Mouse (Mus musculus) midbrain, embryonic 13.5 days (tissue): ENCODE measurements around the gene Lamc1. TPM values are rescaled to one million over a fixed set of nuclear protein-coding genes. Genes with fewer than 3 reads are reported as not detected.

Experiments
- ATAC-seq: fragments of 200-750 bp; cut with Nextera tagmentation; 2 replicates; pipeline ENCODE4 v1.8.0; 2017; ENCODE audit warnings: mild to moderate bottlenecking, moderate TSS enrichment, moderate library complexity
- H3K27ac ChIP-seq: fragments of 300-500 bp; sonication (generic); 2 replicates; pipeline ENCODE4 v1.5.1; 2015; ENCODE audit warnings: inconsistent platforms, mild to moderate bottlenecking, moderate library complexity
- H3K27me3 ChIP-seq: fragments of 300-500 bp; sonication (generic); 2 replicates; pipeline ENCODE4 v1.6.1; 2015; ENCODE audit warnings: mild to moderate bottlenecking, inconsistent platforms
- H3K36me3 ChIP-seq: fragments of 300-500 bp; sonication (generic); 2 replicates; pipeline ENCODE4 v1.6.1; 2015; ENCODE audit warnings: mild to moderate bottlenecking, inconsistent platforms
- H3K4me1 ChIP-seq: fragments of 300-500 bp; sonication (generic); replicated peaks from 2 replicates; pipeline ENCODE4 v1.6.1; 2015; ENCODE audit warnings: inconsistent platforms
- H3K4me2 ChIP-seq: fragments of 300-500 bp; sonication (generic); replicated peaks from 2 replicates; pipeline ENCODE4 v1.6.1; 2015; ENCODE audit warnings: moderate library complexity, mild to moderate bottlenecking, inconsistent platforms
- H3K4me3 ChIP-seq: fragments of 300-500 bp; sonication (generic); replicated peaks from 2 replicates; pipeline ENCODE4 v1.5.1; 2015; ENCODE audit warnings: mild to moderate bottlenecking, inconsistent platforms
- H3K9ac ChIP-seq: fragments of 300-500 bp; sonication (generic); replicated peaks from 2 replicates; pipeline ENCODE4 v1.6.1; 2015; ENCODE audit warnings: mild to moderate bottlenecking, inconsistent platforms
- H3K9me3 ChIP-seq: fragments of 300-500 bp; sonication (generic); 2 replicates; pipeline ENCODE4 v1.6.1; 2016; ENCODE audit warnings: mild to moderate bottlenecking, inconsistent platforms
- WGBS: fragments of 180-500 bp; shearing (Covaris S2); methylation state at CpG from one replicate; pipeline ENCODE4 v1.1.7; 2015; 5-methylcytosine and 5-hydroxymethylcytosine counted together
- polyA plus RNA-seq: library from polyadenylated mRNA; unstranded; fragments of >200 nt; fragmentation: Nextera tagmentation; extraction: Ambion mirVana; gene quantifications from 2 replicates; pipeline ENCODE4 v1.2.1, GENCODE M21; 2015

Gene Lamc1
- polyA plus RNA-seq, 1 experiment from 2014 or later: 14.9 TPM

DNA sequence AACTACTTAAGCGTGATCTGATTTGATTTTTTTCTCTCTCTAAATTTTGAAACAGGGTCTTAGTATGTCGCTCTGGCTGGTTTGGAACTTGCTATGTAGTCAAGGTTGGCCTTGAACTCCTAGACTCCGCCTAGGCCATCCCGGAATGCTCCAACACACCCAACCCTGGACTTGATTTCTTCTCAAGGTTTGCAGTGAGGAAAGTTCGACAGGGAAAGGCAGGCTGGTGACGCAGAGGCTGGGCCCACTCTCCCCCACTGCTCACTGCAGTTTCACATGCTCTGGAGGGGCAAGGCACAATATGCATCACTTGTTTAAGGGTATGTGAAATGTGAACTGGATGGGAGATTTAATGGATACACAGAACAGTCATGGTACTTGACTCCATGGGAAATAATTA, 3.3 kb downstream of the Lamc1 start:
- Histone ChIP-seq H3K9me3 (no peaks in the 10 kb centered on the region), H3K36me3 (peaks cover 5% of the 10 kb centered on the region; the same call in 1 of the 2 replicates), H3K27me3 (no peaks in the 10 kb centered on the region), H3K4me2 (no peak overlapping the region), H3K4me3 (no peak overlapping the region), H3K4me1 (peaks cover 33% of the 10 kb centered on the region), H3K27ac (no peak overlapping the region), H3K9ac (no peak overlapping the region)
- ATAC-seq: no peak
- WGBS: 88% methylated on average over 6 of the region's 6 CpGs

GRCm38 (mm10) chr1:153327063-153327462, 5.5 kb downstream of the Lamc1 start:
- peaks cover 5% of the 10 kb centered on the region; the same call in 1 of the 2 replicates for H3K36me3 ChIP-seq
- H3K27me3 ChIP-seq: no peaks in the 10 kb centered on the region
- peaks cover 26% of the 10 kb centered on the region for H3K4me1 ChIP-seq
- ATAC-seq: no peak
- WGBS: 82% methylated on average over 4 of the region's 4 CpGs
- H3K4me3 ChIP-seq: no peak overlapping the region
- H3K4me2 ChIP-seq: no peak overlapping the region
- no peak overlapping the region for H3K9ac ChIP-seq
- H3K9me3 ChIP-seq: no peaks in the 10 kb centered on the region
- no peak overlapping the region for H3K27ac ChIP-seq

GRCm38 (mm10) chr1:153326226-153326625, 6.4 kb downstream of the Lamc1 start:
- Histone ChIP-seq H3K9ac (no peak overlapping the region), H3K27ac (no peak overlapping the region), H3K9me3 (no peaks in the 10 kb centered on the region), H3K36me3 (peaks cover 5% of the 10 kb centered on the region; the same call in 1 of the 2 replicates), H3K4me2 (no peak overlapping the region), H3K27me3 (no peaks in the 10 kb centered on the region), H3K4me1 (peaks cover 18% of the 10 kb centered on the region), H3K4me3 (no peak overlapping the region)
- ATAC-seq: no peak
- WGBS: 76% methylated on average over 7 of the region's 7 CpGs

DNA sequence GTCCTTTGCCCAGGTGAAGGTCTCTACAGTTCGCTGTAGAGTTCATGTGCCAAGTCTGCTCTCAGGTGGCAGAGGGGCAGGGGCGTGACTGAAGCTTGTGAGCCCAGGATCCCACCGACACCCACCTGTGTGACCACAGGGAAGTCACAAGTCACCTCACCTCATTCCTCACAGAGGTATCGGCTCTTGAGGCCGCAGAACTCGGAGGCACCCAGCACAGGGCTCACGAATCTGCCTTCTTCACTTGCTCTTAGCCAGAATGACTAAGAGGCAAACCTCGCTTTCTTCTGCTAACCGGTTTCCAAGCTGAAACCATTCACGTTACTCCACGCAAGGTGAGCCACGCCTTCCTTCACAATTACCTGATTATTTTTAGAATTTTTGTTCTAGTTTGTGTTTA, 11.2 kb downstream of the Lamc1 start:
- ATAC-seq: no peak
- no peak overlapping the region for H3K4me3 ChIP-seq
- no peak overlapping the region for H3K27ac ChIP-seq
- H3K36me3 ChIP-seq: peaks cover 4% of the 10 kb centered on the region; the same call in 1 of the 2 replicates
- H3K4me2 ChIP-seq: no peak overlapping the region
- no peaks in the 10 kb centered on the region for H3K9me3 ChIP-seq
- 89% methylated on average over 12 of the region's 12 CpGs for WGBS
- H3K27me3 ChIP-seq: no peaks in the 10 kb centered on the region
- H3K4me1 ChIP-seq: 0 out of 2 replicates have a peak, but pooled peaks cover 5% of the 10 kb centered on the region
- H3K9ac ChIP-seq: no peak overlapping the region

DNA sequence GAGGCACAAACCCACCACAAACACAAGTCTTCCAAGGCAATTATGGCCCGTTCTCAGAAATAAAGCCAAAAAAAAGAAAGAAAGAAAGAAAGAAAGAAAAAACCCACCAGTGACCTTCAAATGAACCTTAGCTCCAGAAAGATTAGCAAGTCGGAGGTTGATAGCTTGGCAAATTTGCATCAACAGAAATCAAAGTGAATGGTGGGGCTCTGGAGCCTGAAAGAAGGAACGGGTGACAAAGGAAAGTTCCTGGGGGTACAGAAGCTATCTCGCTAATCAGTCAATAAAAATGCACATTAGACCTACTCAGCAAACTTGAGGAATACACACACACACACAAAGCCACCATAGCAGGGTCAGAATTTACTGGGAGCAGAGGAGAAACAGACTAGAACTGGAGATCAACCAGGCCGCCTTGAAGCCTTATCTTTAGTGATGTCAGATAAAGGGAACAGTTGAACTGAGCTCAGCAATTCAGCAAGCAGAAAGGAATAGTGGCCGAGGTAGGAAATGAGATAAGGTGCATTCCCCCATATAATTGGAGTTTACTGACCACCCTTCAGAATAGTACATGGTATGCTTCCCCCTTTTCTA, 11.9 kb downstream of the Lamc1 start:
- ATAC-seq: no peak
- Histone ChIP-seq H3K27ac (no peak overlapping the region), H3K4me2 (no peak overlapping the region), H3K36me3 (no peaks in the 10 kb centered on the region), H3K9me3 (no peaks in the 10 kb centered on the region), H3K4me3 (no peak overlapping the region), H3K4me1 (0 out of 2 replicates have a peak, but pooled peaks cover 5% of the 10 kb centered on the region), H3K27me3 (no peaks in the 10 kb centered on the region), H3K9ac (no peak overlapping the region)
- WGBS: 44% methylated on average over 6 of the region's 6 CpGs

DNA sequence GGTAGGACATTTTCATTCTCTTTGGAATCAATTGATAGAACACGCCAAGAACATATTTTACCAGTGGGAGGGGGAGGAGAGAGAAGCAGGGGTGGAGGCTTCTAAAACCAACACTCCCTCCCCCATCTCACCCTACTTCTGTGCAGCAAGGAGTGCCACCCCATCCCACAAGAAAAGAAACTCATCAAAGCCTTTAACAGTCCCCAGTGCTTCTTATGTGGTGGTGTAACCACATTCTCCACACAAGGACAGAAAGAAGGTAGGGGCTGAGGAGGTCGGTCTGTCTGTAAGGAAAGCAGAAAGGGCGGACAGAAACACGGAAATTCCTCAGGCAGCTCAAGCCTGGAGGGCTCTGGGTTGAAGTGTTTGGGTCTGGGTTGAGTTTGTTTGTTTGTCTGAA, 12.5 kb downstream of the Lamc1 start:
- Histone ChIP-seq H3K4me3 (no peak overlapping the region), H3K4me2 (no peak overlapping the region), H3K27ac (no peak overlapping the region), H3K9me3 (no peaks in the 10 kb centered on the region), H3K4me1 (0 out of 2 replicates have a peak, but pooled peaks cover 5% of the 10 kb centered on the region), H3K9ac (no peak overlapping the region), H3K27me3 (no peaks in the 10 kb centered on the region), H3K36me3 (no peaks in the 10 kb centered on the region)
- 89% methylated on average over 4 of the region's 4 CpGs for WGBS
- ATAC-seq: no peak

- H3K9ac ChIP-seq: no peak overlapping the region
- no peak overlapping the region for H3K4me3 ChIP-seq
- 0 out of 2 replicates have a peak, but pooled peaks have one; percentile 40 for ATAC-seq
- no peaks in the 10 kb centered on the region for H3K27me3 ChIP-seq
- WGBS: 97% methylated on average over 1 of the region's 1 CpGs
- no peak overlapping the region for H3K27ac ChIP-seq
- no peak overlapping the region for H3K4me2 ChIP-seq
- 0 out of 2 replicates have a peak, but pooled peaks cover 5% of the 10 kb centered on the region for H3K4me1 ChIP-seq
- H3K9me3 ChIP-seq: no peaks in the 10 kb centered on the region
- no peaks in the 10 kb centered on the region for H3K36me3 ChIP-seq
These were observed 13.8 kb downstream of the Lamc1 start for GRCm38 (mm10) chr1:153318741-153319140.

- Histone ChIP-seq H3K27ac (no peak overlapping the region), H3K4me3 (no peak overlapping the region), H3K4me1 (0 out of 2 replicates have a peak, but pooled peaks cover 5% of the 10 kb centered on the region), H3K27me3 (no peaks in the 10 kb centered on the region), H3K4me2 (no peak overlapping the region), H3K36me3 (no peaks in the 10 kb centered on the region), H3K9me3 (no peaks in the 10 kb centered on the region), H3K9ac (no peak overlapping the region)
- WGBS: 94% methylated on average over 7 of the region's 7 CpGs
- no peak for ATAC-seq
These were observed 14.3 kb downstream of the Lamc1 start for GRCm38 (mm10) chr1:153318287-153318686.

DNA sequence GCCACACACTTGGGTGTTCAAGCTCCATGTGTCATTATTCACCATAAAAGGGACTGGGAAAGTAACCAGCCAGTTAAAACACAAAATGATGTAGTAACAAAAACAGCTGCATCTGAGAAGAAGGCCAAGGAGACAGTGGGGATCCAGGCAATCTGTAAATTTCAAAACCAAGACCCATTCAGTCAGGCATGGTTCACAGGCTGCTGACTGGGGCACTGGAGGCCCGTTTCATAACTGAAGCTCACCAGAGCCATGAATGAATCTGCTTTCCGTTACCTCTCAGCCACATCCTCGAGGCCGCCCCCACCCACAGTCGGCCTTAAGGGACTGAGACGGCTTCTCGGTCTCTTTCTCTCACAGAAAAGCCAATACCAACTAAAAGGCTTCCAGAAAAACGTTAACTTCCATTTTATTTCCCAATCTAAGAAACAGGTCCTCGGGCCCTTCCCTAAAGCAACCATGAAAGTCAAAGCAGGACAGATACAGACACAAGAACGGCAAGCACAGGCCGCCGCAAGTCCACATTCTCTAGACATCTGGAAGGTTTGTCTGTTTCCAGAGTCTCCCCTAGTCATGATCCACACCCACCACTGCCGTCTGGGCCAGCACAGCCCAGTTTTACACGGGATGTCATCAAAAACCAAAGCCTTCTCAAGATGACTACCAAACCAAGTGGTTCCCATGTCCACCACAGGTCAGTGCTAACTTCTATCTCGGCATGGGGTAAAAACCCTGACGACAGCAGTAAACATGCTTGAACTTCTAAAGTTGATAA, 14.9 kb downstream of the Lamc1 start:
- no peak for ATAC-seq
- WGBS: 86% methylated on average over 16 of the region's 16 CpGs
- H3K27me3 ChIP-seq: no peaks in the 10 kb centered on the region

DNA sequence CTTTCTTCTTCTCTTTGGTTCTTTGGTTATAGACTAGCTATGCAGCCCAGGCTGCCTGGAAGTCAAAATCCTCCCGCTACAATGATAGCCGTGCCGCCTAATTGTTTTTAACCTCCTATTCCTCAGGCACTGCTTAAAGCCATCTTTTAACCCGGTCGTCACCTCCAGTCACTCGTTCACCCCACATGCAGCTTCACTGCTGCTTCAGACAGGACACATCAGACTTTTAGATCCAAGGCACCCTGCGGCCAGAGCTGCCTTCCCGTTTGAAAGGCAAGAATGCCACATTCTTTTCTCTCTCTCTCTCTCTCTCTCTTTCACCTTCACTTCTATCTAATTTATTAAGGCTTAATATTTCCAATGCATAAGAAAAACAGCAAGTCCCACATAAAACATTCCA, 15.6 kb downstream of the Lamc1 start:
- H3K27ac ChIP-seq: no peak overlapping the region
- no peak overlapping the region for H3K4me2 ChIP-seq
- no peak overlapping the region for H3K9ac ChIP-seq
- H3K4me1 ChIP-seq: 0 out of 2 replicates have a peak, but pooled peaks cover 5% of the 10 kb centered on the region
- H3K27me3 ChIP-seq: no peaks in the 10 kb centered on the region
- no peaks in the 10 kb centered on the region for H3K9me3 ChIP-seq
- whole genome bisulfite sequencing: 57% methylated on average over 8 of the region's 8 CpGs
- H3K36me3 ChIP-seq: no peaks in the 10 kb centered on the region
- ATAC-seq: no peak
- no peak overlapping the region for H3K4me3 ChIP-seq

More for the DNA sequence above, 14.9 kb downstream of the Lamc1 start:
- no peaks in the 10 kb centered on the region for H3K36me3 ChIP-seq
- no peak overlapping the region for H3K27ac ChIP-seq
- H3K9ac ChIP-seq: no peak overlapping the region
- no peaks in the 10 kb centered on the region for H3K9me3 ChIP-seq
- 0 out of 2 replicates have a peak, but pooled peaks cover 5% of the 10 kb centered on the region for H3K4me1 ChIP-seq
- no peak overlapping the region for H3K4me3 ChIP-seq
- no peak overlapping the region for H3K4me2 ChIP-seq

DNA sequence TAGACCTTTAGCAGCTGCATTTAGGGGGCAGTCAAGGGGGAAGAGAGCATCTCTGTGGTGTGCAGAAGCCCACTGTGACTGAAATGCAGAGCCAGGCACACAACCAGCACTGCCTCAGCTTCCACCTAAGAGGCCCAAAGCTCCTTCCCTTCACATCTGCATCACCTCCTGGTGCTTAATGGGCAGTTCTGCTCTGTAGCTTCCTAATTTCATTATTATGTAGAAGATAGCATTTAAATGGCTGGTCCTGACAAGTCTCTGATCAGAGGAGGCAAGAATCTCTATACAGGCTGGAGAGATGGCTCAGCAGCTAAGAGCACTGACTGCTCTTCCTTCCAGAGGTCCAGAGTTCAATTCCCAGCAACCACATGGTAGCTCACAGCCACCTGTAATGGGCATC, 16.3 kb downstream of the Lamc1 start:
- ATAC-seq: no peak
- Histone ChIP-seq H3K27me3 (no peaks in the 10 kb centered on the region), H3K4me1 (0 out of 2 replicates have a peak, but pooled peaks cover 5% of the 10 kb centered on the region), H3K4me3 (no peak overlapping the region), H3K9me3 (no peaks in the 10 kb centered on the region), H3K27ac (no peak overlapping the region), H3K4me2 (no peak overlapping the region), H3K9ac (no peak overlapping the region), H3K36me3 (no peaks in the 10 kb centered on the region)

- H3K27me3 ChIP-seq: no peaks in the 10 kb centered on the region
- no peak overlapping the region for H3K4me2 ChIP-seq
- H3K27ac ChIP-seq: no peak overlapping the region
- 0 out of 2 replicates have a peak, but pooled peaks cover 5% of the 10 kb centered on the region for H3K4me1 ChIP-seq
- H3K4me3 ChIP-seq: no peak overlapping the region
- no peak overlapping the region for H3K9ac ChIP-seq
- no peak for ATAC-seq
- no peaks in the 10 kb centered on the region for H3K36me3 ChIP-seq
- no peaks in the 10 kb centered on the region for H3K9me3 ChIP-seq
- 88% methylated on average over 6 of the region's 6 CpGs for WGBS
These were observed 17.5 kb downstream of the Lamc1 start for GRCm38 (mm10) chr1:153315121-153315520.
